Mouse (Mus musculus) frontal cortex, postnatal 25 days (tissue): ENCODE results near the gene Fabp2.
"Not testable (repeated sequence)": the region's sequence is repeated elsewhere in the genome, so short reads cannot be mapped to it uniquely, and the experiment has no call there.

Experiments used
- DNase-seq, 2 experiments: peaks; one replicate each; pipeline ENCODE4 v3.0.0; 2022; ENCODE audit warnings: low spot score in 2 of 2

Fabp2 gene

GRCm38 (mm10) chr3:122920572-122921435 lies 25.9 kb downstream of the Fabp2 start:
- DNase-seq = no peak

- DNase-seq = no peak
These were observed 27.0 kb downstream of the Fabp2 start for GRCm38 (mm10) chr3:122921676-122922527.

- no peak for DNase-seq
These were observed 28.3 kb downstream of the Fabp2 start for GRCm38 (mm10) chr3:122923147-122923546.

DNA sequence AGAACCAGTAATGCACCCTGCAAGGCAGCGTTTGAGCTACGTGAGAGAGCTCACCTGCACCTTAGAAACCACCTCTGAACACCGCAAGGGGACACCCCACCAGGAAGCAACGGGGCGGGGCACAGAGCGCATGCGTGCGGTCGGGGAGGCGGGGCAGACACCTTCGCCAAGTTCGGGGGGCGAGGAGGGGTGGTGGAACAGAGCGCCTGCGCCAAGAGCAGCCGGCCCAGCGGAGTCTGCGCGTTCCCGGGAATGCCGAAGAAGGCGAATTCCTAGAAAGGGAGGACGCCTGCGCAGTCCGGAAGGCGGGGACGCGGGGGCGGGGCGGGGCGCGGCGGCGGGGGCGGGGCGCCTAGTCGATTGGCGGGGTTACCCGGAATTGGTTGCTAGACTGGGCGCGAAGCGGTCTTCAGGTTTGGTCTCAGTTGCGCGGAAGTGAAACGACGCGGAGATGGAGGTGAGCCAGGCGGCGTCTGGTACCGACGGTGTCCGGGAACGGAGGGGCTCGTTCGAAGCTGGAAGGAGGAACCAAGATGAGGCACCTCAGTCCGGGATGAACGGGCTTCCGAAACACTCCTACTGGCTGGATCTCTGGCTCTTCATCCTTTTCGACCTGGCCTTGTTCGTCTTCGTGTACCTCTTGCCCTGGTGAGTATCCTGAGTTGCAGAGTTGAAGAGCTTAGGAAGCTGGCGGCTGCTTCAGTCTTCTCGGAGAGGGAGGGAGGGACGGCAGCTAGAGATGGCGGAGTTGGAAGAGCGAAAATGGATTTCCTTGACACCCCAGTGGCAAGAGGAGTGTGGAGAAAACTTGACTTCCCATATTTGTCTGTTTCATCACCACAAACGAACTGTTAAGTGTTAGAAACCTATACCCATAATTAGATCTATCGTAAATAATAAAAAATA lies 29.4 kb downstream of the Fabp2 start, which contains the start of gene 1810037I17Rik:
1810037I17Rik (plus strand) TSS at position 195 of the 906 bp plus-strand sequence.
- peak; percentile 87 to 93 for DNase-seq

DNA sequence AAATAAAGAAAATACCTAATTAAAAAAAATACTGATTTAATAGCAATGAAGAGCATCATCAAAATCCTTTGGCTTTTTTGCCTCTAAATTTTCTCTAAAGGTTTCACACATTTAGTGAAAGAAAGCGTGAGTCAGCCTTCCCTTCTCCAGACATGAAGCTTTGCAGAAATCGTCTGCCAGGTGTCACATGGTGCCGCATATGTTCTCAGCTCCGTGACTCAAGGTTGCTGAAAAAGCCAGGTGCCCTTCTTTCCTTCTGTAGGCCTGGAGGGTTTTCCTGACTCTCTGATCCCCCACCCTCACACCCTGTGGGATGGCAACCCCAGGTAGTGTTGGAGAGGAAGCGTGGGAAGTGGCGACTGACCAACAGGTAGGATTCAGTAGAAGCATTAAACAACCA lies 34.9 kb downstream of the Fabp2 start:
- no peak for DNase-seq

DNA sequence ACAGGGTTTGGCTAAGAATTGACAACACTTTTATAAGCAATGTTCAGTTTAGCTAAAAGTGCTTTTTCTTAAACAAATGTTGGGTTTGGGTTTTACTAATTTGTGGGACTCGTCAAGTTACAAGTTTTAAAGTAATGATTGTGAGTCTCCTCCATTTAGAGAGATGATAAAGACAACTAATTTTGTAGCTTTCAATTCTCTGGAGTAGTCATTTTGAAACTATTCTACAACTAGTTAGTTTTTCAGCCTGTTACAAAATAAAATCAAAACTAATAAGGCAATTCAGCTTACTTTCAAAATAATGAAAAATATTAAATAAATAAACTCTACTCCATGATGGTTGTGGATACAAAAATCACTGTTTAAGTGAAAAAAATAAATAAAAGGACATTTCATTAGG lies 37.6 kb downstream of the Fabp2 start:
- no peak for DNase-seq

DNA sequence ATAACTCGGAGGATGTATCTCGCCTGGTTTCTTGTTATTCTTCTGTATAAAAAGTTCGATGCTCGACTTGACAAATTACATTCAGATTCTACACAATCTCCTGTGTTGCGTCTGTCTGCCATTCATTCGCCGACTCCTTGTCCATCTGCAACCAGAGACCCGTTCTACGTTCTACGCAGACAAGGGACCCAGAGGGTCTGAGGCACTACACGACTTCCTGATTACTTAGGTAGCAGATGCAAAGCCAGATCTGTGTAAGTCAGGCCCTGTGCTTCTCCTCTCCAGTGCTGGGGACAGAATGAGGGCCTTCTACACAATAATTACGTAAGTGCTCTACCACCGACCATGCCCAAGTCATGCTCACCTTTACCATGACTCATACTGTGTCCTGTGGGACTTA lies 42.3 kb downstream of the Fabp2 start:
- not testable (repeated sequence) for DNase-seq

DNA sequence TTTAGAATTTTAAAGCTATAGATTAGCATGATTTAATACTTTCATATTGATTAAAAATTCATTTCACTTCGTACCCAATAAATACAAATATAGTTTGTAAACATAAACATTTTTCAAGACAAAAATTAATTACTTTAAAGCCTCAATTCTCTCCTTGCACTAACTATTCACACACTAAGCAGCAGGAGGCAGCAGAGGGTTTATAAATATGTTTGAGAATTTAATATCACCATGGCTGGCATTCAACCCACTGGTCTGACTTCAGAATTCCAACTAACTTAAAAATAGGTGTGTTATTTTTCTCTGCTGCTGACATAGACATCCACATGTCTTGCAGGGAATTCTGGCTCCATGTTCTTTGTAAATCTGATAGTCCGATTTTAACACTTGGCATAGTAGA lies 44.3 kb downstream of the Fabp2 start:
- DNase-seq = no peak

- no peak for DNase-seq
These were observed 48.6 kb downstream of the Fabp2 start for GRCm38 (mm10) chr3:122943387-122943890.
